Mouse (Mus musculus) lung, postnatal 14 days (tissue): Measurements from ENCODE around the gene Gna15.

Source experiments
- DNase-seq: peaks from one replicate; pipeline ENCODE4 v3.0.0; 2021

Gna15 gene

GRCm38 (mm10) chr10:81523142-81523541 is 883 bp downstream of the Gna15 start:
- DNase-seq: no peak

DNA sequence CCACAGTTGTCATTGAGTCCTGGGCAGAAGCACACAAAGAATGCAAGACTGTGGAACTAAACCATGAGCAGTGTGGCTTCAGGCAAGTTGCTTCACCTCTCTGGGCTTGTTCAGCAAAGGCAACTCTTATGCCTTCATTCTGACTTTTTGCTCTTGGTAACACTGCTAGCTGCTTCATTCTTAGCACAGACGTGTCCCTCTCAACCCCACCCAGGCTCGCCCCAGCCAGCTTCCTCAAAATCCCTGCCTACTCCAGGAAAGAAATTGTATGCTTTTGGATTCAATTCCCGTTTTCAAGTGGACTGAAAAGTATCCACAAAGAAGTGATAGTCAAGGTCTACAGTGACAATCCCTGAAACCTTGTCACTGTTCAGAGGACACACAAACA is 4.1 kb downstream of the Gna15 start:
- DNase-seq: no peak

DNA sequence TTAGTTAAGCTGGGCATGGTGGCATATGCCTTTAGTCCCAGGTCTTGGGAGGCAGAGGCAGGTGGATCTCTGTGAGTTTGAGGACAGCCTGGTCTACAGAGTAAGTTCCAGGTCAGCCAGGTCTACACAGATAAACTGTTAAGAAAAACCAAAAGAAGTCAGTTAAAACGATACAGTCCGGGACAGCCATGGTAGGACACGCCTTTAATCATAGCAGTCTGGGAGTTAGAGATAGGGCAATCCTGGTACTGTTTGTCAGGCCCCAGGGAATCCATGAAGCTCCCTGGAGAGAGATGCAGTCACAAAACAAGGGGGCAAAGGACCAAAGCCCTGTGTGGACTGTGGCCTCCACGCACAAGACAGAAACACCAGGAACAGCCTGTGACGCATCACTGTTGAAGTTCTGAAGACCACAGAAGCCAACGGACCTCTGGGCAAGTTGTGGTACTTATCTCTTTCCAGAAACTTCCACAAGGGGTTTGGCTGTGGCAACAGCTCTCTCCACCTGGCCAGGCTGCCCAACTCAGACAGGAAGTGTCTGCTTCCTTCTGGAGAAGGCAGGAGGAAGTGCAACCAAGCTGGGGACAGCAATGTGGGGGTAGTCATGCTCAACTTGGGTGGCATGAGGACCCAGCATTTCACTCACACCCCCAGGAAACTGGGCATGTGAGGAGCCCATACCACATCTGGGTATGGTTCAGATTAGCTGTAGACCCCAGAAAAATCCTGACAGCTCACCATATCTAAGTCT is 4.6 kb downstream of the Gna15 start:
- DNase-seq: no peak

- peak; percentile 80 for DNase-seq
Observed at GRCm38 (mm10) chr10:81518546-81518945, 5.5 kb downstream of the Gna15 start.

DNA sequence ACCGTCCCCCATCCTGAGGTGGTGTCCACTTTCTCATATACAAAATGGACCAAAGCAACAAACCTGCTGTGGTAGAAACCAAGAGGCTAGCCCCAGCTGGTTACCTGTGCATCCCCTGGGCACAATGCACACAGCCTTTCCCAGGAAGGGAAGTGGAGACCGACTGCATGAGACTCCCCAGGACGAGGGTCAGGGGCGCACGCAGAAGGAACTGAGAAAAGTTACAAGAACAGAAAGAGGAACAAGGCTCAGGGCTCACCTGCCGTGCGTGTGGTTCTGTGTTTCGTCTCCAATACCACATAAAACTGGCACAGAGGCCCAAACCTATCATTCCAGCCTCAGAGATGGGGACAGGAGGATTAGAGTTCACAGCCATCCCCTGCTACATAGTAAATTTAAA is 6.8 kb downstream of the Gna15 start:
- no peak for DNase-seq

- DNase-seq: no peak
Observed at GRCm38 (mm10) chr10:81513798-81514197, 10.2 kb downstream of the Gna15 start.

- DNase-seq: no peak
Observed at GRCm38 (mm10) chr10:81510246-81510810, 13.7 kb downstream of the Gna15 start.

GRCm38 (mm10) chr10:81507691-81508489 is 16.1 kb downstream of the Gna15 start:
- DNase-seq: no peak

GRCm38 (mm10) chr10:81507095-81507494 is 16.9 kb downstream of the Gna15 start:
- no peak for DNase-seq

DNA sequence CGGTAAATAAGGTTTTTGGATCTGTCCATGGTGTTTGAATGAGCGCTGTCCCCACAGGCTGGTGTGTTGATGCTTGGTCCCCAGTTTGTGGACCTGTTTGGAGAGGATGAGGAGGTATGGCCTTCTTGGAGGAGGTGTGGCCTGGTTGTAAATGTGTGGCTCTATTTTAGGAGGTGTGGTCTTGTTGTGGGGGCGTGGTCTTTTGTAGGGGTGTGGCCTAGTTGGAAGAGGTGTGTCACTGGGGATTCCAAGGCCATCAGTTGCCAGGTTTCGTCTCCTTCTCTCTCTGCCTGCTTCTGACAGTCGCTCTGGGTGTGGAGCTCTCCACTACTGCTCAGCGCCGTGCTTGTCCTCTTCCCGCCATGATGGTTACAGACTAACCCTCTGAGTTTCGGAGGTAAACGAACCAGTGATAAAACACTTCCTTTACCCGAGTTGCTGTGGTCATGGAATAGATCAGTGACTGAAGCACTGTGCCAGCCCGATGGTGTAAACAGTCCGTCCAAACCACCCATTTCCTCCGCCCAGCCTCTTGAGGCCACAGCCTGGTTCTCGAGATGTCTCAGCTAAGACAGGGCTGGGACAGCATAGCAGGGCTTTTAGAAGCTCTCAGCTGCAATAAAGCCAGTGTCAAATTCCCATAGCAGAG is 18.9 kb downstream of the Gna15 start:
- no peak for DNase-seq

DNA sequence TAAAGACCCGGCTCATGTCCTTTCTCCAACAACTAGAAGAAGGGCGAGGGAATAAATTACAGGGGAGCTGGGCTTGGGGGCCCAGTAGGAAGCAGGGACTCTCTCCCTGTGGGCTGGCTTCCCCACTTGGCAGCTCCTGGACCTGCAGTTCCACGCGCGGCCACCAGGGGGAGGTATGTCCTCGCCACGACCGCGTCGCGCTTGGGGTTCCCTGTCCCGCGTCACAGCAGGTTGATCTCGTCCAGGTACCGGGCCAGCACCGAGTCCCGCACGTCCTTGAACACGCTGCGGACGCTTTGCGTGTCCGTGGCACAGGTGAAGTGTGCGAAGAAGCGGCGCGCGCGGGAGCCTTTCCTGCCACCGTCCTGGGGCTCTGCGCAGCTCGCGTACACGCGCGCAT is 21.4 kb downstream of the Gna15 start:
- peak; percentile 95 for DNase-seq

DNA sequence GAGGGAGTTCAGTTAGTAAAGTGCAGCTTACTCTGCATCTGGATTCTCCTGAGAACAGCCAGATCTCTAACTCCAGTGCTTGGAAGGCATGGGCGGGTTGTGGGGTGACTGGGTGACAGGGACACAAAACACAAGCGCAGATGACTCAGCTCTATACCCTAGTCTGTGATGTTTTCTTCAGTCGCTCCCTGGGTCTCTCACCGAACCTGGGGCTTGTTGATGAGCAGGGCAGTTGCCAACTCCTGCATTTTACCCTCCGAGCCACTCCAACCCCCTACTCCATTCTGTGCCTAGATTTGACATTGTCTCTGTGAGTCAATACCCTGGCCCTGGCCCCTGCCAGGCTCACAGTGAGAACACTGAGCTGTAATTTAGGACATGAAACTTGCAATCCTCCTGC is 22.2 kb downstream of the Gna15 start:
- no peak for DNase-seq

- DNase-seq: no peak
Observed at GRCm38 (mm10) chr10:81500032-81500431, 24.0 kb downstream of the Gna15 start, which contains the start of gene S1pr4. Gene S1pr4 (minus strand): TSS chr10:81500132.

DNA sequence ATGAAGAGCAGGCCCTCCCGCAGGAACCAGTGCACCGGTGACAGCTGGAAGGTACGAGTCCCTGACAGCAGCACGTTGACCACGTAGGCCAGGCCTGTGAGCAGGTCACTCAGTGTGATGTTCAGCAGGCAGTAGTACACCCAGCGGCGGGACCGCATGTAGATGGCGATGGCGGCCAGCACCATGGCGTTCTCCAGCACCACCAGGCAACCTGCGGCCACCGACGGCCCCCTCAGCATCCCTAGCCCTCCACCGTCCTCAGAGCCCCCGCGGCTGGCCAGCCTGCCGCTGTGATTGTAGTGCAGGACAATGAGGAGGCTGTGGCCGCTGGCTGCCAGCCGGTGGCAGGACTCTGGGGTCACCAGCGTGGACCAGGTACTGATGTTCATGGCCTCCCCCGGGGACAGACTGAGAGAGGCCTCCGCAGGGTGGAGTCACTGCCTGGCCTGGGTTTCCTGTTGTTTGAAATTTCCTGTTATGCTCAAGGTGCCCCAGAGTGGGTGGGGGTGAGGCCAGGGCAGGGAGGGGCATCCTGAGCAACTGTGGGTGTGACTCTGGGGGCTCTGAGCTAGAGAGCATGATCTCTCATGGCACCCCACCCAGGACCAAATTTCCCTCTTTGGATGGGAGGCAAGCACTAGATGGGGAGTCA is 24.6 kb downstream of the Gna15 start:
- DNase-seq: peak; percentile 70

DNA sequence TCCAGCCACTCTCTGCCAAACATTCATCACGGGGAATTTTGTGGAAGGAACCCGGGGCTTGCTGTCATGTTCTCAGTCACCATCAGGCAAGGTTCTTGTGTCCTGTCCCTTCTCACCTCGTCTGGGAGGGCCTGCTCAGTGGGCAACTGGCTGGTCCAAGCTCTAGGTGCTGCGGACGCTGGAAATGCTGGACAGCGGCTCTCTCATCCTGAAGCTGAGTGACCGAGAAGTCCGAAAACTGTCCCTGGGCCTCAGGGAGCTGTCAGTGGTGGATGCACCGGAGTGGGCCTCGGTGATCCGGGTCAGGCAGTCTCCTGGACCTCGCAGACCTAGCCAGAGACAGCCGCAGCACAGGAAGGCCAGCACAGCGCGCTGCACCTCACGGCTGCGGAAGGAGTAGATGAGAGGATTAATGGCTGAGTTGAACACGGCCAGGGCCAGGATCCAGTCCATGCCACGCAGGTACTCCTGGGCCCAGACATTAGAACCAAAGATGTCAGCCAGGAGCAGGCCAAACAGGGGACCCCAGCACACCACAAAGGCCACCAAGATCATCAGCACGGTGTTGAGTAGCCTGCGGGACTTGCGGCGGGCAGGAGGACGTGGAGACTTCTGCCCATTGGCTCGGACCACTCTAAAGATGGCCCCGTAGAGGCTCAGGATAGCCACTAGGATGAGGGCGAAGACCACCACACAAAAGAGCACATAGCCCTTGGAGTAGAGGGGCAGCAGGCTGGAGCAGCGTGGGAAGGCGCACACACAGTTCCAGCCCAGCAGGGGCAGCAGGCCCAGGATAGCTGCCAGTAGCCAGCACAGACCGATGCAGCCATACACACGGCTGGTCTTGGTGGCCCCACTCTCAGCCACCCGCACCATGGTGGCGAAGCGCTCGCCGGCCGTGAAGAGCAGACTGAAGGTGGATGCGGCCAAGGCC is 25.4 kb downstream of the Gna15 start:
- DNase-seq: no peak

GRCm38 (mm10) chr10:81497401-81498270 is 26.4 kb downstream of the Gna15 start:
- no peak for DNase-seq

- no peak for DNase-seq
Observed at GRCm38 (mm10) chr10:81496969-81497368, 27.1 kb downstream of the Gna15 start.

GRCm38 (mm10) chr10:81496264-81496901 is 27.6 kb downstream of the Gna15 start, which contains the start of gene Ncln:
Gene Ncln (minus strand): TSS chr10:81496392.
- peak; percentile 98 for DNase-seq

DNA sequence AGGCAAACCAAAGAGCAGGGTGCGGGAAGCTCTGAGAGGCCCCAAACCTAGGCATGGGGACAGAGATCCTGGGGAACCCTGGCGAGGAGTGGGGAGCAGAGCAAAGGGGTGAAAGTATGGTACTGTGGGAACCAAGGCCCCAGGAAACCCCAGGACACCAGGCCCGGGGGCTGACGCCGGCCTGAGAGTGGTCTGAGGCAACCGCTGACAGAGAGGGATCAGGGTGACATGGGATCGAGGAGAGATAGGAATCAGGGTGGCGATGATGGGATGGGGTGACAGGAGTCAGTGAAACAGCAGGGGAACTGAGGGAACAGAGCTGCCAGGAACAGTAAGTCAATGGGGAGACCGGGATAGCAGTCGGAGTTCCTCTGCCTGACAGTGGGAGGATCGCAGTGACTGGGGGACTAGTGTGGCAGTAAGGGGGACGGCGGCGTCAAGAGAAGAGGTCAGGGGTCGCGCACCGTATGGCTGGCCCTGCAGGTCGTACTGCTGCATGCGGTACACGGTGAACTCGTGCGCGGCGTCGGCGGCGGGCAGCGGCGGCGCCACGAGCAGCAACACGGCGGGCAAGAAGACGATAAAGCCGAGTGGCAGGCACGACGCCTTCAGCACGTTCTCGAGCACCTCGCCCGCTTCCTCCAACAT is 28.3 kb downstream of the Gna15 start:
- no peak for DNase-seq

- no peak for DNase-seq
Observed at GRCm38 (mm10) chr10:81495151-81495550, 28.9 kb downstream of the Gna15 start.
